ENCODE assay signal across 8 mouse cellular contexts in genomic region chr1:34849745-34850342, GRCm38 (mm10). TPM values are rescaled to one million over a fixed set of nuclear protein-coding genes. Genes with fewer than 3 reads are reported as not detected.
A peak's percentile ranks its signal among the peaks of the same experiment; 100 is the strongest.
DNase-seq lines count a peak whose midpoint lies in the region; ATAC-seq lines count a peak whose summit lies in the region.

Gene Plekhb2, plus strand, starts transcription at chr1:34849976.

- H3K27ac ChIP-seq in intestine, embryonic 14.5 days (ENCODE audit: low read depth): 0 out of 2 replicates have a peak within 1 kb of the TSS, but pooled peaks have one; percentile 33

- intact Hi-C loops in gastrocnemius, postnatal 36 days (cut with DNase I): loop anchor here (5.0 kb wide), 1 partner anchor 38 kb away; no protein-coding TSS in a partner anchor
- intact Hi-C loops in left cerebral cortex, postnatal 10 days (cut with DNase I): no loop called here

- DNase-seq in adrenal gland, adult 18-20 months (ENCODE audit: low spot score in 2 of 2): peak; percentile 90 to 92
- peak; percentile 91 for DNase-seq in embryo, embryonic 11 days
- peak; percentile 77 to 78 for DNase-seq in gastrocnemius, postnatal 36 days
- DNase-seq in intestine, embryonic 14.5 days (ENCODE audit: low spot score): peak; percentile 85
- DNase-seq in left cerebral cortex, postnatal 10 days (ENCODE audit: extremely low spot score in 1 of 2, low spot score in 2 of 2): peak; percentile 77 to 91
- DNase-seq in right cerebral cortex, postnatal 10 days (ENCODE audit: low spot score in 2 of 2): peak; percentile 91 to 92
- peak; percentile 82 for DNase-seq in urinary bladder, postnatal 25 days (ENCODE audit: low spot score)

- H3K27me3 ChIP-seq in intestine, embryonic 14.5 days (replicated peaks; ENCODE audit: control insufficient read depth, insufficient read depth, low read length): no peaks in the 10 kb centered on the region

- no peaks in the 10 kb centered on the region for H3K36me3 ChIP-seq in intestine, embryonic 14.5 days (ENCODE audit: control insufficient read depth, insufficient read depth, low read length)

- H3K4me1 ChIP-seq in intestine, embryonic 14.5 days (replicated peaks; ENCODE audit: control insufficient read depth, insufficient read depth, low read length): no peaks in the 10 kb centered on the region

- peak within 1 kb of the TSS; percentile 63 for H3K4me3 ChIP-seq in intestine, embryonic 14.5 days (ENCODE audit: low read depth, low read length)

- ATAC-seq in intestine, embryonic 14.5 days (replicated peaks; ENCODE audit: low FRiP score, low TSS enrichment, low read depth): peak; percentile 82
- ATAC-seq in megakaryocyte progenitor cell, adult 5-6 weeks (replicated peaks; ENCODE audit: poor library complexity): peak; percentile 87

- no peaks in the 10 kb centered on the region for H3K9me3 ChIP-seq in intestine, embryonic 14.5 days (ENCODE audit: control insufficient read depth, low read length)

- WGBS in intestine, embryonic 14.5 days: under 1% methylated on average over 35 of the region's 40 CpGs

- peak within 1 kb of the TSS; percentile 66 for H3K9ac ChIP-seq in intestine, embryonic 14.5 days (ENCODE audit: low read length)

- peak within 1 kb of the TSS; percentile 81 for H3K4me2 ChIP-seq in intestine, embryonic 14.5 days (ENCODE audit: low read length)

RNA-seq across cellular contexts. Expression of gene Plekhb2, which starts in this region (rescaled TPM):
- 100 to 1,000 TPM; 162 to 200 TPM for total RNA-seq in adrenal gland, adult 18-20 months (2021)
- total RNA-seq in gastrocnemius, postnatal 36 days (2021): 10 to 100 TPM; 44.6 to 53.4 TPM
- 47.5 and 56.1 TPM in 2 replicates for polyA plus RNA-seq in intestine, embryonic 14.5 days (2014; fragmentation: Nextera tagmentation; extraction: Ambion mirVana)
- total RNA-seq in left cerebral cortex, postnatal 10 days (2021): 100 to 1,000 TPM; 224 to 237 TPM
- 37.4 and 42.1 TPM in 2 replicates for total RNA-seq in megakaryocyte progenitor cell, adult 5-6 weeks (2015)
- 15.9 and 16.1 TPM in 2 replicates for total RNA-seq in megakaryocyte progenitor cell, adult 5-6 weeks (2017)

Comparison
In these comparisons a context has a peak if more than half of its experiments do, and no peak if none do; other contexts are left out.
1. Peak in every context shown above with its lines: DNase-seq, ATAC-seq, H3K4me3 ChIP-seq and H3K27ac ChIP-seq.